Mouse (Mus musculus) cortical plate, adult 2 months (tissue): ENCODE data around the gene Fam169b.

Experiments used
- CTCF ChIP-seq: fragments of 200-500 bp; IDR thresholded peaks from 2 replicates; pipeline ENCODE4 v1.5.1; 2011; ENCODE audit warnings: mild to moderate bottlenecking, control low read depth, low read length; ENCODE audit not compliant: insufficient read depth; ENCODE audit errors: extremely low read depth
- POLR2A ChIP-seq: fragments of 200-500 bp; IDR thresholded peaks from 2 replicates; pipeline ENCODE4 v1.6.1; 2011; ENCODE audit warnings: mild to moderate bottlenecking, low read length, control low read depth; ENCODE audit not compliant: insufficient read depth; ENCODE audit errors: extremely low read depth

DNA sequence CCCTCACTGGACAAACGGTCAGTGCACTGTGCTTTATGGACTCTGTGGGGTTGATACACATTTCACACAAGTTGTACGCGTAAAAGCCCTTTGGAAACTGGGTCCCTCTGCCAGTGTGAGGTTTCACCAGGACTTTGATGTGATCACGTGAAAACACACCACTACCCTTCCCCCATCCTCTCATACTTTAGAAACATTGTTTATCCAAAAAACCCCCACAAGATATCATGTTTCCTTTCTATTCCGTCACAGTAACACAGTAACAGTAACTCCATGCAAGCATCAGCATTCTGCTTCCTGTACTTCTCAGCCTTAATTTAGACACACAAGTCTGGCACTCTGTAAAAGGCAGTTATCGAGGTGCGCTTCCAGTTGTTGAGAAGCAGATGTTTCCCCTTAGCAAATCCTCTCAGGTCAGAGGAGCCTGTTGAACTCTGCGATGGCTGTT is 12.2 kb downstream of the Fam169b start:
- TF ChIP-seq POLR2A: no peak
- no peak for TF ChIP-seq CTCF
